18 mouse cellular contexts compared by ENCODE assay signal in the genomic region with DNA sequence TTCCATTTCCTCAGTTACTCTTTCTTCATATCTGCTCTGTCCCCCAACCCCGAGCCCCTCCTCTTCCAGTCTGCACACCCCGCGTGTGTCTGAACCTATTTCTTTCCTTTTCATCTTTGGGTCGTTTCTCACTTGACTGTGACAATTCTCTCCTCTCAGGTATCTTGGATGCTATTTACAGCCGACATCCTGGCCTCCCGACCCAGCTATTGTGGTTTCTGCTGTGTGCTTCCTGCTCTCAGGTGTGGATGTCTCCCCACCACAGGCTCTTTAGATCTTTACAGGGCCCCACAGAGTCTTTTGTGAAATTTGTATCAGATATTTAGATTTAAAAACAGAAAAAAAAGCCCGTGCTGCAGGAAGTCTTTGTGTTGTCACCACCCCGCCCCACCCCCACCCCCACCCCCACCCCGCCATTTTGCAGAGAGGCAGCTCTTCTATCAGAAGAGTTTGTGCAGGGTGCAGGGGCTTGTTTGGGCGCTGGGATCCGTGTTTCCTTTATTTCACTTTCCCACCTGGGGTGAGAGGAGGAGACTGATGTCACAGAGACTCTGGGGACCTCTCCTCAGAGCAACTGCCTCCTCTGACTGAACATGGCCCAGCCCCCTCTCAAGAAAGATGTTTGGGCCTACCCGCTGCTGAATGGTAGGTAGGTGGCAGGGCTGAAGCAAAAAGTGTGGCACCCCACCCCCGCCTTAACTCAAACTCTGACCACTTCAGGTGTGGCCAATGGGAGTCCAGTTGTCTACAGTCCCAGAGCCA. TPM values are rescaled to one million over a fixed set of nuclear protein-coding genes. Genes with fewer than 3 reads are reported as not detected.
A peak's percentile ranks its signal among the peaks of the same experiment; 100 is the strongest.
DNase-seq lines count a peak whose midpoint lies in the region; ATAC-seq and TF ChIP-seq lines count a peak whose summit lies in the region.
"Had no signal": no experiment of that assay in that cellular context is flagged by ENCODE, and none has a peak within 500 bp of the region (broad histone marks: within the 10 kb centered on the region; RNA-seq: fewer than 3 reads in every experiment).

No protein-coding gene starts in this region.

- H3K4me3 ChIP-seq in spleen, adult 2 months (ENCODE audit: extremely low read depth, insufficient read depth, insufficient read length): no peak overlapping the region; the same call in 1 of the 2 replicates
- no peak overlapping the region for H3K4me3 ChIP-seq in forebrain, embryonic 11.5 days (ENCODE audit: low read depth, low read length)
- H3K4me3 ChIP-seq: gastrocnemius, adult 2 months; heart, adult 2 months; liver, embryonic 12.5 days; neural tube, embryonic 15.5 days had no signal

- no peak for TF ChIP-seq POLR2A in spleen, adult 2 months (IDR thresholded peaks at IDR 0.05; ENCODE audit: low read depth, low read length)

- no peak overlapping the region for H3K9ac ChIP-seq in forebrain, embryonic 11.5 days (ENCODE audit: low read length)
- H3K9ac ChIP-seq: liver, embryonic 12.5 days; neural tube, embryonic 15.5 days had no signal

- no peak for ATAC-seq in forebrain, embryonic 11.5 days (replicated peaks; ENCODE audit: low FRiP score)
- ATAC-seq: forebrain, embryonic 16.5 days; liver, embryonic 12.5 days had no signal

- 30% methylated on average over 13 of the region's 13 CpGs for WGBS in spleen, adult 2 months
- WGBS in forebrain, embryonic 11.5 days: 50% methylated on average over 13 of the region's 13 CpGs

- H3K4me1 ChIP-seq in spleen, adult 2 months (ENCODE audit: control insufficient read depth, insufficient read depth, insufficient read length): no peaks in the 10 kb centered on the region; the same call in 1 of the 2 replicates
- H3K4me1 ChIP-seq in forebrain, embryonic 11.5 days (replicated peaks; ENCODE audit: control insufficient read depth, insufficient read depth, low read length): no peaks in the 10 kb centered on the region; the same call in 1 of the 2 replicates
- H3K4me1 ChIP-seq: liver, embryonic 12.5 days had no signal

- DNase-seq in spleen, adult 2 months (ENCODE audit: low read depth in 1 of 2, low spot score in 2 of 2): peak; percentile 16 to 54
- DNase-seq in spleen, postnatal 10 days (ENCODE audit: low spot score in 2 of 2): no peak
- DNase-seq in R1 (ENCODE audit: low read depth, low spot score): peak; percentile 55
- DNase-seq in naive thymus-derived CD4-positive, alpha-beta T cell, adult 2 months (ENCODE audit: low read depth): peak; percentile 91
- peak; percentile 66 for DNase-seq in thymus, postnatal 4 days
- no peak for DNase-seq in layer of hippocampus, postnatal 25 days (ENCODE audit: extremely low spot score in 1 of 2, low spot score in 1 of 2)
- DNase-seq in right cerebral cortex, adult 18-20 months: no peak
- DNase-seq in forebrain, embryonic 11.5 days (ENCODE audit: low spot score): no peak
- DNase-seq: cerebellum, adult 11 months; gastrocnemius, adult 2 months; heart, adult 2 months; heart, postnatal 14 days; left cerebral cortex, postnatal 4 days; retina, postnatal 1 day had no signal

- no peaks in the 10 kb centered on the region for H3K36me3 ChIP-seq in spleen, adult 2 months (ENCODE audit: control insufficient read depth, insufficient read depth, low read length)
- H3K36me3 ChIP-seq in forebrain, embryonic 11.5 days (ENCODE audit: control insufficient read depth, insufficient read depth, low read length): no peaks in the 10 kb centered on the region
- H3K36me3 ChIP-seq: liver, embryonic 12.5 days; neural tube, embryonic 15.5 days had no signal

- H3K27ac ChIP-seq in spleen, adult 2 months (ENCODE audit: insufficient read depth, low read length): peak overlapping the region; percentile 83
- H3K27ac ChIP-seq in forebrain, embryonic 11.5 days (ENCODE audit: low read depth, low read length): no peak overlapping the region
- H3K27ac ChIP-seq: gastrocnemius, adult 2 months; heart, adult 2 months; liver, embryonic 12.5 days; neural tube, embryonic 15.5 days had no signal

- H3K27me3 ChIP-seq in spleen, adult 2 months (ENCODE audit: control insufficient read depth, insufficient read depth, low read length): no peaks in the 10 kb centered on the region
- H3K27me3 ChIP-seq in forebrain, embryonic 11.5 days (ENCODE audit: control insufficient read depth, insufficient read depth, low read length): no peaks in the 10 kb centered on the region
- H3K27me3 ChIP-seq: neural tube, embryonic 15.5 days had no signal

- H3K9me3 ChIP-seq in forebrain, embryonic 11.5 days (ENCODE audit: control insufficient read depth, low read length): no peaks in the 10 kb centered on the region
- H3K9me3 ChIP-seq: liver, embryonic 12.5 days; neural tube, embryonic 15.5 days had no signal

- no peak for TF ChIP-seq CTCF in spleen, adult 2 months (IDR thresholded peaks at IDR 0.05; ENCODE audit: extremely low read depth, insufficient read depth, insufficient read length, insufficient replicate concordance)

- H3K4me2 ChIP-seq in forebrain, embryonic 11.5 days (ENCODE audit: low read depth, low read length, severe bottlenecking): no peak overlapping the region
- H3K4me2 ChIP-seq: liver, embryonic 12.5 days; neural tube, embryonic 15.5 days had no signal

RNA-seq across cellular contexts. Expression of a gene that starts 6.4 kb away (rescaled TPM):
- polyA plus RNA-seq in spleen, adult 2 months (2012; rRNA removed): not detected in 2 replicates
- not detected for total RNA-seq in layer of hippocampus, postnatal 25 days (2021)
- polyA plus RNA-seq in forebrain, embryonic 11.5 days (2014; fragmentation: Nextera tagmentation; extraction: Ambion mirVana): not detected in 2 replicates
- total RNA-seq: gastrocnemius, adult 2 months; heart, adult 2 months; heart, postnatal 14 days; left cerebral cortex, postnatal 4 days had no signal
- polyA plus RNA-seq: cortical plate, adult 2 months; forebrain, embryonic 16.5 days; heart, adult 2 months; liver, embryonic 12.5 days; neural tube, embryonic 15.5 days had no signal

RNA-seq across cellular contexts. Expression of a gene that starts 20.6 kb away (rescaled TPM):
- polyA plus RNA-seq in spleen, adult 2 months (2012; rRNA removed): 25.7 and 34.0 TPM in 2 replicates
- 10 to 100 TPM; 24.2 to 24.8 TPM for total RNA-seq in layer of hippocampus, postnatal 25 days (2021)
- polyA plus RNA-seq in forebrain, embryonic 11.5 days (2014; fragmentation: Nextera tagmentation; extraction: Ambion mirVana): 18.0 and 19.8 TPM in 2 replicates

RNA-seq across cellular contexts. Expression of a gene that starts 43.7 kb away (rescaled TPM):
- not detected in 2 replicates for polyA plus RNA-seq in spleen, adult 2 months (2012; rRNA removed)
- under 1 TPM in 1 of 2 experiments, not detected in 1; 0.22 TPM for total RNA-seq in layer of hippocampus, postnatal 25 days (2021)
- 0.23 TPM in 1 of 2 replicates, not detected in the other for polyA plus RNA-seq in forebrain, embryonic 11.5 days (2014; fragmentation: Nextera tagmentation; extraction: Ambion mirVana)
- total RNA-seq: left cerebral cortex, postnatal 4 days had no signal
- polyA plus RNA-seq: forebrain, embryonic 16.5 days; liver, embryonic 12.5 days; neural tube, embryonic 15.5 days had no signal

RNA-seq across cellular contexts. Expression of a gene that starts 44.1 kb away (rescaled TPM):
- 1.8 and 2.3 TPM in 2 replicates for polyA plus RNA-seq in spleen, adult 2 months (2012; rRNA removed)
- total RNA-seq in layer of hippocampus, postnatal 25 days (2021): under 1 TPM; 0.28 to 0.44 TPM
- polyA plus RNA-seq in forebrain, embryonic 11.5 days (2014; fragmentation: Nextera tagmentation; extraction: Ambion mirVana): 57.2 and 60.0 TPM in 2 replicates
- total RNA-seq: gastrocnemius, adult 2 months; heart, adult 2 months had no signal

RNA-seq across cellular contexts. Expression of a gene that starts 44.3 kb away (rescaled TPM):
- 11.9 and 14.2 TPM in 2 replicates for polyA plus RNA-seq in spleen, adult 2 months (2012; rRNA removed)
- total RNA-seq in layer of hippocampus, postnatal 25 days (2021): 10 to 100 TPM; 72.9 to 80.1 TPM
- polyA plus RNA-seq in forebrain, embryonic 11.5 days (2014; fragmentation: Nextera tagmentation; extraction: Ambion mirVana): 122 and 125 TPM in 2 replicates

Comparison
In these comparisons a context has a peak if more than half of its experiments do, and no peak if none do; other contexts are left out.
1. DNase-seq: peak in spleen, adult 2 months (2 of 2), R1 (single experiment), naive thymus-derived CD4-positive, alpha-beta T cell, adult 2 months (single experiment) and thymus, postnatal 4 days (single experiment); none in spleen, postnatal 10 days (0 of 2), layer of hippocampus, postnatal 25 days (0 of 2), right cerebral cortex, adult 18-20 months (single experiment) and forebrain, embryonic 11.5 days (single experiment).